Mouse (Mus musculus) embryonic facial prominence, embryonic 11.5 days (tissue): Measurements from ENCODE around the gene Adamts2. TPM values are rescaled to one million over a fixed set of nuclear protein-coding genes. Genes with fewer than 3 reads are reported as not detected.

Source experiments
- ATAC-seq: fragments of 200-750 bp; cut with Nextera tagmentation; replicated peaks from 2 replicates; pipeline ENCODE4 v1.8.0; 2017; ENCODE audit warnings: low read depth; ENCODE audit not compliant: insufficient number of reproducible peaks, low FRiP score, low TSS enrichment
- DNase-seq: peaks from one replicate; pipeline ENCODE4 v3.0.0-alpha.2; 2015; ENCODE audit warnings: low spot score
- H3K27ac ChIP-seq: fragments of 300-500 bp; sonication (generic); replicated peaks from 2 replicates; pipeline ENCODE4 v1.5.1; 2014; ENCODE audit warnings: mild to moderate bottlenecking, low read depth, low read length, control low read depth
- H3K27me3 ChIP-seq: fragments of 300-500 bp; sonication (generic); 2 replicates; pipeline ENCODE4 v1.6.1; 2014; ENCODE audit warnings: mild to moderate bottlenecking, low read length, moderate library complexity, mixed read lengths; ENCODE audit not compliant: control insufficient read depth, insufficient read depth
- H3K36me3 ChIP-seq: fragments of 300-500 bp; sonication (generic); replicated peaks from 2 replicates; pipeline ENCODE4 v1.6.1; 2014; ENCODE audit warnings: low read depth, mild to moderate bottlenecking, low read length, moderate library complexity, mixed read lengths; ENCODE audit not compliant: control insufficient read depth, insufficient read depth
- H3K4me1 ChIP-seq: fragments of 300-500 bp; sonication (generic); 2 replicates; pipeline ENCODE4 v1.6.1; 2014; ENCODE audit warnings: low read length, mixed read lengths; ENCODE audit not compliant: control insufficient read depth, insufficient read depth
- H3K4me2 ChIP-seq: fragments of 300-500 bp; sonication (generic); 2 replicates; pipeline ENCODE4 v1.6.1; 2014; ENCODE audit warnings: low read depth, mild to moderate bottlenecking, control low read depth, low read length, moderate library complexity
- H3K4me3 ChIP-seq: fragments of 300-500 bp; sonication (generic); 2 replicates; pipeline ENCODE4 v1.5.1; 2014; ENCODE audit warnings: low read depth, low read length, control low read depth
- H3K9ac ChIP-seq: fragments of 300-500 bp; sonication (generic); replicated peaks from 2 replicates; pipeline ENCODE4 v1.6.1; 2014; ENCODE audit warnings: mild to moderate bottlenecking, control low read depth, low read length
- H3K9me3 ChIP-seq: fragments of 300-500 bp; sonication (generic); replicated peaks from 2 replicates; pipeline ENCODE4 v1.6.1; 2016; ENCODE audit warnings: mild to moderate bottlenecking, low read length, inconsistent platforms, mixed read lengths; ENCODE audit not compliant: control insufficient read depth
- WGBS: fragments of 180-500 bp; shearing (Covaris S2); extraction: QIAGEN DNeasy Blood & Tissue Kit; methylation state at CpG from one replicate; pipeline ENCODE4 v1.1.7; 2014; 5-methylcytosine and 5-hydroxymethylcytosine counted together
- polyA plus RNA-seq: library from polyadenylated mRNA; unstranded; fragments of >200 nt; fragmentation: Nextera tagmentation; extraction: Ambion mirVana; gene quantifications from 2 replicates; pipeline ENCODE4 v1.2.1, GENCODE M21; 2014

The Adamts2 gene
- 2.2 and 2.5 TPM in 2 replicates for polyA plus RNA-seq

GRCm38 (mm10) chr11:50601641-50602355 is at the start of gene Adamts2:
Gene Adamts2 (plus strand): TSS chr11:50602084.
- H3K9me3 ChIP-seq = no peaks in the 10 kb centered on the region
- peaks cover 42% of the 10 kb centered on the region for H3K27me3 ChIP-seq
- peak; percentile 76 for ATAC-seq

DNA sequence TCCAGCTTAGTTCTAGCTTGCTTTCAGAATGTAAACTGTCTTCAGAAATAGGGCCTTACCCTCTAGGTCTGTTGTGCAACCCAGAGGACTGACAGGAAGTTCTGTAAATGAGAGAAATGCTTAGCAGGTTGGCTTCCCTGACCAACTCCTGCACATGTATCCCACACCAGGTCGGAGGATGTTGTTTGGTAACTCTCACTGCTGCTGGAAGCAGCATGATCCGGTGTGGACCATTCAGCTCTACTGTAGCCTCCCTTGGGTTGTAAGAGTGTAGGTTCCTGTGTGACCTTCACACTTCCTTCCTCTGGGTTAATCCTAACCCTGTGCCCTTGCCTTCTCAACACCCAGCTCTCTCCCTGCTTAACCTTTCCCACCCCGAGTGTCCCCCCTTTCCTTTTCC is 44.8 kb upstream of the Adamts2 start:
- Histone ChIP-seq H3K9ac (no peak overlapping the region), H3K4me2 (no peak overlapping the region), H3K27ac (no peak overlapping the region), H3K36me3 (no peaks in the 10 kb centered on the region), H3K27me3 (no peaks in the 10 kb centered on the region), H3K9me3 (no peaks in the 10 kb centered on the region), H3K4me3 (no peak overlapping the region), H3K4me1 (no peaks in the 10 kb centered on the region)
- DNase-seq (no peak), ATAC-seq (no peak)
- 86% methylated on average over 3 of the region's 3 CpGs for WGBS

More at GRCm38 (mm10) chr11:50601641-50602355, at the start of gene Adamts2:
- DNase-seq = peak; percentile 86
- WGBS = under 1% methylated on average over 75 of the region's 82 CpGs
- H3K9ac ChIP-seq = peak within 1 kb of the TSS; percentile 61
- peak within 1 kb of the TSS; percentile 99 for H3K4me2 ChIP-seq
- 0 out of 2 replicates have a peak, but pooled peaks cover 3% of the 10 kb centered on the region for H3K4me1 ChIP-seq
- H3K36me3 ChIP-seq = no peaks in the 10 kb centered on the region
- H3K4me3 ChIP-seq = peak within 1 kb of the TSS; percentile 67
- no peak within 1 kb of the TSS for H3K27ac ChIP-seq

DNA sequence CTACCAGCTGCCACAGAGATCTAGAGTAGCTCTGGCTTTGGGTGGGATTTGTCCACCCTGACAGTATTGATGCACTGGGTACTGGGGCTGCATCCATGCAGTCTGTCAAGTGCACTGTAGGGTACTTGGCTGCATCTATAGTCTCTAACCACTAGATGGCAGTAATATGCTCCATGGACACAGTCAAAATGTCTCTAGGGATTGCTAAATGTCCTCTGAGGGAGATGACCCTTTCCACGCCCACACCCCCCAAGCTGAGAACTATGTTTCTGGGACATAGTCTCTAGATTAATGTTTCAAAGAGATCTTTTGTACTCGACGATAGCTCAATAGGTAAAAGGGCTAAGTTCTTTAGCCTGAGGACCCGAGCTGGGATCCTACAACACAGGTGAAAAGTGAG is 42.8 kb upstream of the Adamts2 start:
- H3K4me1 ChIP-seq = no peaks in the 10 kb centered on the region
- H3K27me3 ChIP-seq = no peaks in the 10 kb centered on the region
- no peak overlapping the region for H3K4me3 ChIP-seq
- no peaks in the 10 kb centered on the region for H3K9me3 ChIP-seq
- H3K36me3 ChIP-seq = no peaks in the 10 kb centered on the region
- no peak overlapping the region for H3K27ac ChIP-seq
- ATAC-seq = no peak
- WGBS = 32% methylated on average over 4 of the region's 4 CpGs
- no peak overlapping the region for H3K9ac ChIP-seq
- H3K4me2 ChIP-seq = no peak overlapping the region
- peak; percentile 69 for DNase-seq

DNA sequence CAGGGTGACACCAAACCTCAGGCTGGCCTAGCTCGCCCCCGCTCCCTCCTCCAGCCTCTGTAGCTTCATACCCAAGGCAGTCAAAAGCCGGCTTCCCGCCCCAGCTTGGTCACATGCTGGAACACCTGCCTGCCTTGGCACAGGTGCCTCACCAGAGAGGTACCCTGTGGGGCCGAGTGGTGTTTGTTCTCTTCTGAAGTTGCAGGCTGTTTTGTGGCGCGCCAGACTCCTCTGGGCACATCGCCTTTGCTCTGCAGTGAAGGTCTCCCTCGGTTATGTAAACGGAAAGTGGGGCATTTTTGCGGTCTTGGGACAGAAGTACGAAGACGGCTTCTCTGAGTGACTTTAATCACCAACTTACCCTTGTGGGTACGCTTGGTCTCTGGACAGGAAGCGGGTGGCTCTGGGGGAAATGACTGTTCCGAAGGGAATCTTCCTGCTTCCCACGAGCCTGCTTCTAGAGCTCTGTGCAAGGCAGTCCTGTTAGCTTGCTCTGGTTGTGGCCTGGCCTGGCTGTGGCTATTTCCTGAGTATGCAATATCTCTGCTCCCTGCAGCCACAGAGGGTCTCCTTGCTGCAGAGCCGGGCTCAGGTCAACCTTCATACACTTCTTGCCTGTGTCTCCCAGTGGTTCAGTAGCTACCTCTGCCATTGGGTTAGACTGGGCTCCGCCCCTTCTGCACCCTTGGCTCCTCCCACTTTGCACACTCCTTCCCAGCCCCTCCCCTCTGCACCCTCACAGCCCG is 36.2 kb upstream of the Adamts2 start:
- Histone ChIP-seq H3K9me3 (no peaks in the 10 kb centered on the region), H3K27ac (no peak overlapping the region), H3K9ac (no peak overlapping the region), H3K27me3 (no peaks in the 10 kb centered on the region), H3K4me2 (no peak overlapping the region), H3K4me1 (no peaks in the 10 kb centered on the region), H3K4me3 (no peak overlapping the region), H3K36me3 (no peaks in the 10 kb centered on the region)
- ATAC-seq (no peak), DNase-seq (no peak)
- 76% methylated on average over 20 of the region's 20 CpGs for WGBS

GRCm38 (mm10) chr11:50571448-50571847 is 30.4 kb upstream of the Adamts2 start:
- no peaks in the 10 kb centered on the region for H3K4me1 ChIP-seq
- H3K27ac ChIP-seq = no peak overlapping the region
- H3K9ac ChIP-seq = no peak overlapping the region
- DNase-seq (no peak), ATAC-seq (no peak)
- no peak overlapping the region for H3K4me3 ChIP-seq
- H3K27me3 ChIP-seq = no peaks in the 10 kb centered on the region
- no peaks in the 10 kb centered on the region for H3K9me3 ChIP-seq
- no peak overlapping the region for H3K4me2 ChIP-seq
- 74% methylated on average over 6 of the region's 6 CpGs for WGBS
- no peaks in the 10 kb centered on the region for H3K36me3 ChIP-seq

DNA sequence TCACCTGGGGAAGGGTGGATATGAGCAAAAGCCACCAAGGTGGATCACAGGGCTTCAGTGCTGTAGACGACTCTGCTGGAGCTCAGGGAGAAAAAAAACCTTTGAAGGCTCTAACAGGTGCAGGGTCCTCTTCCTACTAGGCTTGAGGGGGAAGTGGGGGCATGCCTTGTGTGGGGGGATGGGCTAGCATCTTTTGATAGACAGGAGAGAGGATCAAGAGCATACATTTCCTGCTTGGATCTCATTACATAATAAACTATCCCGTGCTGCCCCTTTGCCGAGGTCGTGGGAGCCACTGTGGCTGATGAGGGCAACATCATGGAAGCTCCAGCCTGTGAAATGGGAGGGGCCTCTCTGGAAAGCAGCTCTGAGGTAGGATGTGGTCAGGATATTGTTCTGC is 25.4 kb upstream of the Adamts2 start:
- no peaks in the 10 kb centered on the region for H3K9me3 ChIP-seq
- no peak overlapping the region for H3K4me3 ChIP-seq
- no peaks in the 10 kb centered on the region for H3K4me1 ChIP-seq
- ATAC-seq (no peak), DNase-seq (no peak)
- H3K36me3 ChIP-seq = no peaks in the 10 kb centered on the region
- 55% methylated on average over 4 of the region's 4 CpGs for WGBS
- H3K27ac ChIP-seq = no peak overlapping the region
- H3K27me3 ChIP-seq = no peaks in the 10 kb centered on the region
- no peak overlapping the region for H3K9ac ChIP-seq
- H3K4me2 ChIP-seq = no peak overlapping the region

- DNase-seq = peak; percentile 53
These were observed 14.9 kb upstream of the Adamts2 start for GRCm38 (mm10) chr11:50587026-50587425.

GRCm38 (mm10) chr11:50587787-50588186 is 14.1 kb upstream of the Adamts2 start:
- Histone ChIP-seq H3K9me3 (no peaks in the 10 kb centered on the region), H3K4me1 (no peaks in the 10 kb centered on the region), H3K4me2 (no peak overlapping the region), H3K27ac (no peak overlapping the region), H3K4me3 (no peak overlapping the region), H3K36me3 (no peaks in the 10 kb centered on the region), H3K27me3 (no peaks in the 10 kb centered on the region), H3K9ac (no peak overlapping the region)
- ATAC-seq (no peak), DNase-seq (peak; percentile 82)
- 17% methylated on average over 3 of the region's 3 CpGs for WGBS

More at GRCm38 (mm10) chr11:50587026-50587425, 14.9 kb upstream of the Adamts2 start:
- Histone ChIP-seq H3K36me3 (no peaks in the 10 kb centered on the region), H3K27me3 (no peaks in the 10 kb centered on the region), H3K9me3 (no peaks in the 10 kb centered on the region), H3K9ac (no peak overlapping the region), H3K4me3 (no peak overlapping the region), H3K4me2 (no peak overlapping the region), H3K4me1 (no peaks in the 10 kb centered on the region), H3K27ac (no peak overlapping the region)
- no peak for ATAC-seq
- WGBS = 50% methylated on average over 7 of the region's 7 CpGs
